Mouse (Mus musculus): ENCODE results near the gene Dcaf7.

GRCm38 (mm10) chr11:106004576-106004975 is 32.1 kb upstream of the Dcaf7 start:
- TF ChIP-seq CTCF (IDR thresholded peaks at IDR 0.05; ENCODE audit: extremely low read depth, insufficient read length, insufficient replicate concordance, low read depth, low read length) (no peak), POLR2A (IDR thresholded peaks at IDR 0.05; ENCODE audit: low read depth, low read length) (no peak)
